Mouse (Mus musculus): ENCODE data around the gene A630010A05Rik. TPM values are rescaled to one million over a fixed set of nuclear protein-coding genes. Genes with fewer than 3 reads are reported as not detected.
"Not testable (repeated sequence)": the region's sequence is repeated elsewhere in the genome, so short reads cannot be mapped to it uniquely, and the experiment has no call there.

The A630010A05Rik gene
- not detected for total RNA-seq (2021)

- DNase-seq (ENCODE audit: low spot score), result no peak
- intact Hi-C loops (cut with DNase I), result no loop called here
Measured at GRCm38 (mm10) chr16:14562017-14562416, at the start of gene A630010A05Rik. A630010A05Rik (plus strand) TSS chr16:14562317.

GRCm38 (mm10) chr16:14535766-14536165 lies 26.4 kb upstream of the A630010A05Rik start:
- intact Hi-C loops (cut with DNase I), result no loop called here
- DNase-seq (ENCODE audit: low spot score), result no peak

DNA sequence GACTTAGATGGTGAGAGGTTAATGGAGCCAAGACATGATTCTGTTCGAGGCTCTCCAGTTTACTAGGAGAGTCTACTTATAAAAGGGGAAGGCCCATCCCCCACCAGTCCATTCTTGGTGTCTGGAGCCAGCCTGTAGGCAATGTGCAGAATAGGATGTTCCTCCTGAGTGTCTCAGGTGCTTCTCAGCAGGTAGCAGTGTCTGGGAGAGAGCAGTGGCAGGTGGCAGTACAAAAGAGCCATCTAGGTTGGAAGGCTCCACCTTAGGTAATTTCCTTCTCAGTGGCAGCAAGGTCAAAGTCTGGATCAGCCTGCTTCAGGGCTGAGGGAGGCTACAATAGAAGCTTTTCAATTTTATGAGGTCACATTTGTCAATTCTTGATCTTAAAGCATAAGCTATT lies 4.9 kb upstream of the A630010A05Rik start:
- intact Hi-C loops (cut with DNase I); DNase-seq (ENCODE audit: low spot score): not testable (repeated sequence)

Other genes starting within 250 kb of the A630010A05Rik start
- 10 to 100 TPM; 60.0 to 63.6 TPM for gene Fopnl, start 244.9 kb upstream of the A630010A05Rik start, total RNA-seq (2021)
- 10 to 100 TPM; 19.0 to 26.9 TPM for gene Abcc1, start 200.8 kb upstream of the A630010A05Rik start, total RNA-seq (2021)

Data from heart, postnatal 25 days (tissue).